Mouse (Mus musculus) megakaryocyte-erythroid progenitor cell, adult 5-6 weeks (primary cell): Measurements from ENCODE around the gene Sla2. TPM values are rescaled to one million over a fixed set of nuclear protein-coding genes. Genes with fewer than 3 reads are reported as not detected.
"Not testable (repeated sequence)": the region's sequence is repeated elsewhere in the genome, so short reads cannot be mapped to it uniquely, and the experiment has no call there.

Source experiments
- ATAC-seq: replicated peaks from 2 replicates; pipeline ENCODE4 v1.8.0; 2016; ENCODE audit warnings: mild to moderate bottlenecking, inconsistent platforms; ENCODE audit not compliant: severe bottlenecking, poor library complexity, low FRiP score, low TSS enrichment
- total RNA-seq, 2 experiments: library from RNA; stranded (forward) in 1 of 2; stranded (reverse) in 1 of 2; fragments of 200-1000, 215-1000 nt in 1 of 2; fragments of >200 nt in 1 of 2; fragmentation: Nextera tagmentation in 1 of 2; gene quantifications; 2 replicates each; pipeline ENCODE4 v1.2.3; 2014 to 2017

Sla2 gene
- total RNA-seq, 2 experiments from 2014 or later, result 0.35 to 1.7 TPM

DNA sequence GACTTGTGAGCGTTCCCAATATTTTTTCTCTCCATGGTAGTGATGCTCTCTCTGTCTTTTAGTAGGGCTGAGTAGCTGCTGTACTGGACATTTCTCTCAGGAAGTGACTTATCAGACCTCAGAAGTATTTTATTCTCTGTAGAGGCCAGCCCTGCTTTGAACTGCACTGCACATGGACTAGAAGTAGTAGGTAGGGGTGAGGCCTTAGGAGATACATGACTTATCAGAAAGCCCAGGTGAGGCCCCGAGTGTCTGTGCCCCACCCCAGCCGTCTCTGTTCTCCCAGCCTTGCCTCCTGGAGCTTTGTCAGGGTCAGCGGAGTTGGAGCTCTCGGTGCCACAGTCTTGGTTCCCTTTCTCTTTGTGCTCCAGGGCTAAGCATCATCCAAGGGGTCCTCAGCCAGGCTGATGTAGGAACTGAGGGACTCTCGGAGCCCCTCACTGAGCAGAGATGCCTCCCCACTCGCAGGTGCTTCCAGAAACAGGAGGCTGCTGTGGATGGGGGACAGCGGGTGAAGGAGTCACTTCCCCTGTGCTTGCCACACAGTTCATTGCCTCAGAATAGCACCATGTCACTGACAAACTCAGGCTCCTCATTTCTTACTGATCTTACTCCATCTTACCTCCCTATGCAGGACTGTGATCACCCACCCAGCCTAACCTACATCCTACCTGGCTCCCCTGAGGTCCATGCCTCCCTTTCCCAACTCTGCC lies 12.8 kb downstream of the Sla2 start:
- ATAC-seq, result no peak

DNA sequence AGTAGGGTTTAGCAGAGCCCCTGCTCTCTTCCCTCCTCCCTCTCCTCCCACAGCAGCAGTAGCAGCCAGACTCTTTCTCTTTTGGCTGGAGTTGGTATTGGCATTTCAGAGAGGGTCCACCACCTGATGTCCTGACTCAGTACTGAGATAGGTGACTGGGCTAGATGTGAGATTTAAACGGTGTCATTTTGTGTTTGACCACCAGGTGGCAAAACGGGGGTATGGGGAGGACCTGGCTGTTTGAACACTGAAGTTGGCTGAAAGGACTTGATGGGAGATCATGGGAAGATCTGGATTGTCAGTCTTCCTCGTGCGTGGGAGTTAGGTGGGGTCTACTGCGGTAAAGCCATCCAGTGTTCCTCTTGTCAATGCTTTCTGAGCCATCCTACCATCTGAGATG lies 13.4 kb downstream of the Sla2 start:
- peak; percentile 62 for ATAC-seq

DNA sequence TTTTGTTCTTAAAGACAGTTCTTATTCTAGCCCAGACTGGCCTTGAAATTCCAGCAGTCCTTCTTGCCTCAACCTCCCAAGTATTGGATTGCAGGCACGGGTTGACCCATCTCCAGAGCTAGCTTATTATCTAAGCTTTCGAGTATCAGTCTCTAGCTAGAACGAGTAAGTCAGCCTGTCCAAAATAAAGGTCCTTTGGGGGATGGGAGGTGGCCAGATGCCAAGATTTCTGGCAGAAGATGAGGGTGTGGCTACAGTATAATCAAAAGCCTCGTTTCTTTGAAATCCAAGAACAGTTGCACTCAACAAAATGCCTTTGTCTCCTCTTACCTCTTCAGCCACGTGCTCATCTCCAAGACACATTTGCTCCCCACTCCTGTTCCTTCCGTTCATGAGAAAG lies 16.5 kb downstream of the Sla2 start:
- no peak for ATAC-seq

DNA sequence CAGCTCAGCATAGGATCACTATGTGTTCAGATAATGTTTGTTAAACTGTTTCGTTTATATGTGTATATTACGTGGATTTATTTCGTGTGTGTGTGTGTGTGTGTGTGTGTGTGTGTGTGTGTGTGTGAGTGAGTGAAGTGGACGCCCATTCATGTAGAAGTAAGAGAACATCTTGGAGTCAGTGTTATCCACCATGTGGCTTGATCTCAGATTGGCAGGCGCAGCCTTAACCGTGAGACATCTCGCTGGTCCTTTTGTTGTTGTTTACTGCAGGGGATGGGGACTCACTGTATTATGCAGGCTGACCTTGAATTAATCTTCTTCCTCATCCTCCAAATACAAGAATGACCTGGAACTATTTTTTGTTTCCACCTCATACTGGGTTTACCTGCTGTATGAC lies 17.4 kb downstream of the Sla2 start:
- ATAC-seq, result no peak

DNA sequence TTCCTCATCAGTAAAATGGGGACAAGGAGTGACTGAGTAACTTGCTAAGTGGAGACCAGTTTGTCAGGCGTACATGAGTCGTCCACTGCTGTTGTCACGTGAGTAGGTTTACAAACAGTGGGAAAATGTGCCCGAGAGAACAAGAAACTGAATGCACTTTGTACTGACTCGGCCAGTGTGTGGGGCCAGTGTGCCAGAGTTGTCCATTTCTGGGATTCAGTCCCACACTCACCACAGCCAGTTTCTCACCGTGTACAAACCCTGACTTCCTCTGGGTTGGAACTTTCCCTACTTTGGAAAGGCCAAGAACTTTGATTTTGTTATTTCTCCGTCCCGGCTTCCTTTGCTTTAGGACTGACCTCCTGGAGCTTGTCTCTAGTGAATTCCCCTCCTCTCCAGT lies 18.0 kb downstream of the Sla2 start:
- ATAC-seq, result no peak

DNA sequence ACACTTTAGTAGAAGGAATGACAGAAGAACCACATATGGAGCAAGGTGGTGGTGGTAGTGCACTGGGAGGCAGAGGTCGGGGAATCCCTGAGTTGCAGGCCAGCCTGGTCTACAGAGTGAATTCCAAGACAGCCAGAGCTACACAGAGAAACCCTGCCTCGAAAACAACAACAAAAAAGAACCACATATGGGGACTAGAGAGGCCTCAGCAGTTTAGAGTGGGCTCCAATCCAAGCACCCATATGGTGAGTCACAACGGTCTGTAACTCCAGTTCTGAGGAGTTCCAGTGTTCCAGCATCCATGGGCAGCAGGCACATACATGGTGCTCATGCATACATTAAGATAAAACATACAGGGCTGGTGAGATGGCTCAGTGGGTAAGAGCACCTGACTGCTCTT lies 22.5 kb downstream of the Sla2 start:
- ATAC-seq, result no peak

DNA sequence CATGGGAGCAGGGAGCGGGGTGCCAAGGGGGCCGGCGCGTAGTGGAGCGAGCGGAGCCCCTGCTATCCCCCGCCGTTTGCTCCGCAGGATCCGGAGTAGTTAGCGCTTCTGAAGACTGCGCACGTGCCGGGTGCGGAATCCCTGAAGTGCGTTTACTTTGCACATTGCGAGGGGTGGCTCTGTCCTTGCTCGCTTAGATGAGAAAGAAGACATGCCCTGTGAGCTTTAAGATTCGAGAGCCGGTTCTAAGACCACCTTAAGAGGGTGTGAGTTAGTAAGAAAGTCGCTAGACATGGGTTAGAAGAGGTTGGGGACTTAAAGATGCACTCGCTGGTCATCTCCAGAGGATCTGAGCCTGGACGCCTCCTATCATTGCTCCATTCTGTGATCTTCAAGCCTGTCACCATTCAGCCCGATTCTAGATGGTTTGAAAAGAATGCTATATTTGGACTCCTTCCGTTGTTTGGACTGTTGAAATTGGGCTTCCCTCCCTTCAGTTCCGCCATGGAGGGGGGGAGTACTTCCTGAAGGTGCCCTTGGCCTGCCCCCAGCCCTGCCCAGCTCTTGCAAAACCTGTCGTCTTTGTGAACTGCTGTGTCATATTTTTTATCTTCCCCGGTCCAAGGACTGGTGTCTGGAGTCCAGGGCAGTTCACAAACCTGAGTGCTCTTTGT lies 23.4 kb downstream of the Sla2 start:
- ATAC-seq, result peak; percentile 42

DNA sequence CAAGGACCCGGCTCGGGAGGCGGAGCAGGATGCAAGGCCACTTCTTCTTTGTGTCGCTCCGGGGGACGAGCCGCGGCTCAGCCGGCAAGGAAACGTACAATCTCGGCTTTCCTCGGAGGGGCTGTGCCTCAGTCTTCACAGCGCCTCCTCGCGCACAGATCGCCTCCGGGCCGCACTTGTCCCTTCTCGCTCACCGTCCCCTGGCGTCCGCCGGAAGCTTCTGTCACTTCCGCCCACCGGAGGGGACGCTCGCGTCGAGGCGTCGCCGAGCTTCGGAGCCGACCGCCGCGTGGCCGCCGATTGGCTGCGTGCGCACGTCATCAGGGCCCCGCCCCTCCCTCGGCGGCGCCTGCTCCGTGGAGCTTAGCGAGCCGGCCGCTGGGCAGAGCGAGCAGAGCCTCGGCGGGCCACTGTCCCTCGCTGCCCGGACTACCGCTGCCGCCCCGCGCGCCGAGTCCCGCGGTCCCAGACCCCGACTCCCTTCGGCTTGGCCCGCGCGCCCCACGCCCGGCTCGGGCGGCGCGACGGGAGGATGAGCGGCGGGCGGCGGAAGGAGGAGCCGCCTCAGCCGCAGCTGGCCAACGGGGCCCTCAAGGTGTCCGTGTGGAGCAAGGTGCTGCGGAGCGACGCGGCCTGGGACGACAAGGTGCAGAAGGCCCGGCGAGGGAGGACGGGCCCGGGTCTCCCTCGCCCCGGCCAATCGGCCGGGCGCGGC lies 24.1 kb downstream of the Sla2 start, which contains the start of gene Rab5if:
Rab5if (plus strand) TSS at position 357 of the 715 bp plus-strand sequence.
- peak; percentile 88 for ATAC-seq

DNA sequence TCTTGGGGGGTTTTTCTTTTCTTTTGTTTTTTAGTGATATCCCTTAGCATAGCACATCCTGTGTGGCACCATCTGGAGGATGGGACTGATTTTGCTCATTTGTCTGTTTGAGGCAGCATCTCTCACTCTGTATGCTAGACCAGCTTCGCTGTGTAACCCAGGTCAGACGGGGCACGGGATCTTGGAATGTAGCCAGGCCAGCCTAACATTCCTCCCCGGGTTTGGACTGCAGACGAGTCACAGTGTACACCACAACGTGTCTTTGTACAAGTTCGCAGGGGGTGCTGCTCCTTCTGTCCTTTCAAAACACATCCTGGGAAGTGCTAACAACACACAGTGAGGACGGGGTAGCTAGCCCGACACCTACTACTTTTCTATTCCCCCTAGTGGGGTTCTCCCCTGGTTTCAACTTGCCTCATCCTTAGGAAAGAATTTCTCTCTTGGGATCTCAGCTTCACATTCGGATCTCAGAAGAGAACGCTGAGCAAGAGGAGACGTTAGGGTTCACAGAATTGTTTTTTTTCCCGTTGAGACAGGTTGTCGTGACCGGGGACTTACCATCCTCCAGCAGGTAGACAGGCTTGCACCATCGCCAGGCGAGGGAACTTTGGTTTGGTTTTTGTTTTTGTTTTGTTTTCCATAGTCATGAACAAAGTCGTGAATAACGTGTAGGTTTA lies 24.8 kb downstream of the Sla2 start:
- peak; percentile 31 for ATAC-seq

DNA sequence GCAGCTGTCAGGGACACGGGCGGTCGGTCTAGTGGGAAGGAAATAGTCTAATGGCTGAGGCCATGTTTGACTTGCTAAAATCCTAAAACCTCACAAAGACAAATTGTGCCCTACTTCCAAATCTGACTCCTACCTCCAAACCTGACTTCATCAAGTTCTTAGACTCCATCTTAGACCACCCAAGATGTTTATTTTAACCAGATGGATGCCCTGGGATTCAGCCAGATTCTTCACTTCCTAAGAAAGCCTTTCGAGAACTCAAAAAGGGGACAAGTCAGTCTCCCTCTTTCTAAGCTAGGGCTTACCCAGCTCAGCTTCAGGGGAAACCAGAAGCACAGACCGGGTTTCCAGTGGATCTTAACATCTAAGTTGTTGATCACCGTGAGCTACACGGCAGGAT lies 28.3 kb downstream of the Sla2 start:
- no peak for ATAC-seq

DNA sequence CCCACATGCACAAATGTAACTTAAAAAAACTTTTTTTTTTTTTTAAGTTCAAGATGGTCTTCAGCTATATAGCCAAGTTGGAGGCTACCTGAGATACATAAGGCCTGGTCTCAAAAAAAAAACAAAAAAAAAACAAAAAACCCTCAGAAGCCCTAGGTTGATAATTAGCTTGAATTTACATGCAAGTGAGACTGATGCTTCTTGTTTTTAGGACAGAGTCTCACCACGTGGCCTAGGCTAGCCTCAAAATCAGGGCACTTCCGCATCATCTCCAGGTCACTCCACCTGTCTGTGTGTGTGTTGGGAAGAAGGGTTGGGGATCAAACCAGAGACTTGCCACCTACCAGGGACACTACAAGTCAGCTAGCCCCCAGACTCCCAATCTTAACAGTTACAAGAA lies 29.2 kb downstream of the Sla2 start, which contains the start of gene 4930518I15Rik:
4930518I15Rik (minus strand) TSS at position 112 of the 400 bp plus-strand sequence.
- no peak for ATAC-seq

DNA sequence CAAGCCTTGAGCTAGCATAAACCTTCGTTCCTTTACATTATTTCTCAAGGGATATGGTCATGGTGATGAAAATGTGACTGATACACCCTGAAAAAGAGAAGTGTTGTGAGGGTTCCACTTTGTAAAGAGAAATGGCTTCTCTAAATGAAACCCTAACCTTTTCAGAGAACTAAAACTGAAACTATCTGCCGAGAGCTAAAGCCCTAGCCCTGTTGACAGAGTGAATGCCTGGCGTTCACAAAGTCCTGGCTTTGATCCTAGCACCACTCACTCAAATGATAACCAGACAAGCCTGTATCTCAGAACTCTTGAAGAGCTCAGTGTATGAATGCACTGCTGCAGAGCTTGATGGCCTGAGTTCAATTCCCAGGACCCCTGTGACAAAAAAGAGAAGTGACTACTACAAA lies 29.6 kb downstream of the Sla2 start:
- ATAC-seq, result no peak

DNA sequence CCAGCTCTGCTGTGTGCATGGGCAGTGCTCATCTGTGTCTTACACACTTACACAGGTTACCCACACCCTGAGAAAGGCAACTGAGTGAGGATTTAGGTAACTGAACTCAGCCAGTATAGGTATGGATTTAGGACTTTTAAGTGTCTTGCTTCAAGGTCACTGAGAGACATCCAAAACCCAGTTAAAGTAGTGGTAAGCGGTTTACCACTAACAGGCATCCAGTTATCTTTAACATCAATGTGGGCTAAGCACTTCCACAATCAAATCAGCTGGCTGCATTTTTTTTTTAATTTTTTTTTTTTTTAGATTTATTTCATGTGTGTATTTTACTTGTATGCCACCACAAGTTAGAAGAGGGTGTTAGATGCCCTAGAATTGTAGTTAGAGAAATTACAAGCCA lies 30.7 kb downstream of the Sla2 start:
- ATAC-seq, result no peak

DNA sequence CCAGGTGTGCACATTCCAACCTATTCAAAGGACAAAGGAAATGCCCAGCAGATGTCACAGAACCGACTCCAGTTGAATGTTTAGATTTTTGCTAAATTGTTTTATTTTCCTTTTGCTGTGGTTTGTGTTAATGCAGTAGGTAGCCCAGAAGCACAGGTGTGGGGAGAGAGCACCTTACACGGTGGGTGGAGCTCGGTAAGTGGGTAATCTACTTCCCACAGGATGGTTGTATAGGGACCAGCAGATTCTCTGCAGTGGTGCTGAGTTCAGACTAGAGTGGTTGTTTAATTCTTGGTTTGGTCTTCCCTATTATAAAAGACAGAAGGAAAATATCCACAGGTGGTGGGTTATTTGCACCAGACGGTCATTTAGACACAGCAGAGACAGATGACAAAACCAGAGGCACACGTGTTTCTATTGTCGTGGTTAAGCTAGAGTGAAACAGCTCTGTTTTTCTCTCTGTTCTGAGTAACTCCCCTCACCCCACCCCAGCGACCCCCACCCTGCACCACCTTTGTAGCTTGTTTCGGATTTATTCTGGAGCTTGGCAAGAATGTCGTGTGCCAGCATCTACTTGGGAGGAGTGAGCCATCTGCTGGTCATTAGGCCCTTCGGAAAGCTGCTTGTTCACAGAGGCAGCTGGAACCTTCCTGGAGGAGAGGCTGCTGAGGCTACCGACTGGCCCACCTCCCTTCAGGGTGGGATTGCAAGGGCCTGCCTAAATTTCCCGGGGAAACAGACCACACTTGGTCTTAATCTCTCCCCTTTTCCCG lies 32.8 kb downstream of the Sla2 start:
- not testable (repeated sequence) for ATAC-seq

DNA sequence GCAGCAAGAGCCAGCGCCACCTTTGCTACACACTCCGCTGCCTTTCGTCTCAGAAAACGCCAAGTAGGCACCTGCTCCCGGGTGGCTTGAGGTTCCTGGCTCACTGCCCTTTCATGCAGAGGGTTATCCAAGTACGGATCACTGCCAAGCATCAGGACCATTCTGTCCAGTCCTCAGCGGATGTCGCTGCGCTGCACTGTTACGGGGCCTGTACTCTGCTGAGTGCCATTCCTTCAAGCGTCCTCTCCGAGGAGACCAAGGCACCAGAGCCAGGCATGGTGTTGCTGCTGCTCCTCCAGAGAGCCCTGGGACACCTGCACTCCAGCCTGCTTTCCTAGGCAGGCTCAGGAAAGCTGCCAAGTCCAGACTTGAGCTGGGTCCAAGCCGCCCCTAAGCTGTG lies 33.4 kb downstream of the Sla2 start:
- not testable (repeated sequence) for ATAC-seq

DNA sequence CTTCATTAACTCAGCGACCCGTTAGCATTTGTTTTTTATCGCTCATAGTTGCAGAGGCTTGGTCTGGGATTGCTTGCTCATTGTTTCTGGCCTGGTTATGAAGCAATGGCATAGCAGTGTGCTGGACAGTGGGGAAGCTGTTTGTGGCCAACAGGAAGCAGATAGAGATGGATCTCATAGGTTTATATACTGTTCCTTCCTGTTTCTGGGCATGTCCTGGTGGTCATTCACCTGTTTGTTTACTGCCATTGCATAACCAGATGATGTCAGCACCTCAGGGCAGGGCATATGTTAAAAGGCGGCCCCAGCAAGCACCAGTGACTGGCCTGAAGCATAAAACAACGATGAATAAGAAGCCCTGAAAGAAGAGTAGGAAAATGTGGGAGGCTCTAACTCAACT lies 36.5 kb downstream of the Sla2 start:
- ATAC-seq, result no peak

DNA sequence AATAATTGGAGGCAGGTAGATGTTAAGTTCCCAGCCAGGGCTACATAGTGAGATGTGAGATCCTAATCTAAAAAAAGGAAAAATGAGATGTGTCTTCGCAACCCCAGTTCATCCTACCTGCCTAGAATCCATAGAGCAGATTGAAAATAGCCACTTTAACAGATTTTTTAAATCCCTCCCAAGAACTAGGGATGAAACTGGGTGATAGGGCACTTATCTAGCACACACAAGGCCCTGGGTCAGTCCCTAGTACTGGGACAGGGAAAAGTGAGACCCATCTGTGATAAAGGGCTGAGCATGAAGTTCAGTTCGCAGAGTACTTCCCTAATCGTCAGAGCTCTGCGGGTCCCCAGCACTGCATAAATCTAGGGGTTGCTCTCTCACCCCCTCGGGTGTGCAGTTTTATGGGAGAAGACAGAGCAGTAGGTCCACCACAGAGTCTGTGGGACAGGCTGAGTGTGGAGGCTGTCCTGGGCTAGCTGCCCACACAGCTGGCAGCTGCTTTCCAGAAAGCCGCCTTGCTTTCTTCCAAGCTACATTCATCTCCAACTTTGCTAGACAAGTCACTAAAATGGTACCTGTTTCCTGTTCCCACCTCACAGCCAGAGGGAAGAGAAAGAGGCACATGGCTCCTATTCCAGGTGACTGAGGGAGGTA lies 38.3 kb downstream of the Sla2 start:
- ATAC-seq, result no peak

DNA sequence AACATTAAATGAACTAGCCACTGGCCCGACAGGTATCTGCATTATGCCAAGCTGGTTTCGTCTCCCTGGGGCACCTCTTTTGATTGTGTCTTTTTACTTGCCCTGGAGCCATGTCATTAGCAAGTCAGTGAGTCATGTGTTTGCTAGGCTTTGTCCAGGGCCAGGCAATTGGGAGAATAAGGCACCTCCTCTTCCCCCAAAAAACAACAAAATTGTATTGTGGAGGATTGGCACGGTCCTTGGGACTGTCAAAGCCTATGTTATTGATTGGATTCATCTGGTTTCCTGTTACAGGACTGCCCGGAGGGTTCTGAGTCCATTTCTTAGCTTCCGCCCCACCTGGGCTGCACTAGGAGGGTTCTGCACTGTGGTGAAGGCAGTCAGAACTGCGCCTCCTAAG lies 39.3 kb downstream of the Sla2 start:
- ATAC-seq, result no peak

DNA sequence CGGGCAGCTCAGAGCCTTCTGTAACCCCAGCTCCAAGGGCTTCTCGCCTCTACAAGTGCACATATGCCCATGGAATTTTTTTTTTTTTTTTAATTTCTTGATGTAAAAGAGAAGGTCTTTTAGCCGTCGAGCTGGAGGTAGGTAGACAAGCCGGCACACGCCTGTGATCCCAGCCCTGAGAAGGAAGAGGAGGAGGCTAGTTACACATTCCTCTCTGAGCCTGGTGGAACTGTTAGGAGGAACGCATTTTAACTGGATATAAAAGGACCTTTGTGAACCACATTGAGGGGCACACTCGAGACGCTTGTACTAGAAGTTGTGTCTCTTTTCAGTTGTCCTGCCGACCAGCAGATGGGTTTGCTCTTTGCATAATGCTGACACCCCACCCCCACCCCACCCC lies 42.3 kb downstream of the Sla2 start:
- ATAC-seq, result no peak
